Mouse (Mus musculus) MEL (cell line): ENCODE results near the gene Rfx4. TPM values are rescaled to one million over a fixed set of nuclear protein-coding genes. Genes with fewer than 3 reads are reported as not detected.

Experiments
- DNase-seq: peaks from one replicate; pipeline ENCODE4 v3.0.0; 2011; ENCODE audit warnings: low read depth, low spot score
- H3K27ac ChIP-seq: 2 replicates; pipeline ENCODE4 v1.5.1; 2012; ENCODE audit warnings: low read depth, mild to moderate bottlenecking, control low read depth, low read length, moderate library complexity; ENCODE audit not compliant: control insufficient read depth
- H3K27me3 ChIP-seq, 2 experiments: fragments of 150-350 bp in 1 of 2; sonication (generic) in 1 of 2; 2 replicates each; pipeline ENCODE4 v1.6.1; 2012; ENCODE audit warnings: low read length in 2 of 2, mild to moderate bottlenecking in 2 of 2, improper control_type of control experiment in 1 of 2, moderate library complexity in 1 of 2; ENCODE audit not compliant: insufficient read depth in 2 of 2, control insufficient read depth in 1 of 2
- H3K36me3 ChIP-seq, 2 experiments: 2 replicates each; pipeline ENCODE4 v1.6.1; 2012 to 2014; ENCODE audit warnings: low read length in 2 of 2, improper control_type of control experiment in 1 of 2, inconsistent platforms in 1 of 2, mild to moderate bottlenecking in 1 of 2; ENCODE audit not compliant: insufficient read depth in 2 of 2, control insufficient read depth in 1 of 2
- H3K4me1 ChIP-seq, 2 experiments: fragments of 150-350 bp in 1 of 2; sonication (generic) in 1 of 2; 2 replicates each; pipeline ENCODE4 v1.6.1; 2012; ENCODE audit warnings: low read length in 2 of 2, improper control_type of control experiment in 1 of 2, mild to moderate bottlenecking in 1 of 2; ENCODE audit not compliant: insufficient read depth in 2 of 2, control insufficient read depth in 1 of 2
- H3K4me3 ChIP-seq, 2 experiments: fragments of 150-350 bp in 1 of 2; sonication (generic) in 1 of 2; 2 replicates each; pipeline ENCODE4 v1.5.1; 2012; ENCODE audit warnings: low read depth in 2 of 2, low read length in 2 of 2, mild to moderate bottlenecking in 2 of 2, moderate library complexity in 2 of 2, control low read depth in 1 of 2, improper control_type of control experiment in 1 of 2; ENCODE audit not compliant: control insufficient read depth in 1 of 2, insufficient read depth in 1 of 2
- H3K79me2 ChIP-seq: 2 replicates; pipeline ENCODE4 v1.6.1; 2012; ENCODE audit warnings: mild to moderate bottlenecking, low read length, moderate library complexity; ENCODE audit not compliant: control insufficient read depth, poor library complexity, insufficient read depth
- H3K9ac ChIP-seq: 2 replicates; pipeline ENCODE4 v1.6.1; 2012; ENCODE audit warnings: low read depth, mild to moderate bottlenecking, control low read depth, low read length, moderate library complexity; ENCODE audit not compliant: control insufficient read depth, poor library complexity, severe bottlenecking
- H3K9me3 ChIP-seq: fragments of 150-350 bp; sonication (generic); replicated peaks from 2 replicates; pipeline ENCODE4 v1.6.1; 2012; ENCODE audit warnings: mild to moderate bottlenecking, low read length, improper control_type of control experiment, moderate library complexity; ENCODE audit not compliant: insufficient read depth
- CHD1 ChIP-seq: IDR thresholded peaks from 2 replicates; pipeline ENCODE4 v1.6.1; 2012; ENCODE audit warnings: low read depth, mild to moderate bottlenecking, inconsistent platforms, low read length, improper control_type of control experiment
- CHD2 ChIP-seq: IDR thresholded peaks from 2 replicates; pipeline ENCODE4 v1.6.1; 2011; ENCODE audit warnings: low read length, improper control_type of control experiment
- CTCF ChIP-seq, 3 experiments: IDR thresholded peaks in 2 of 3; conservative IDR thresholded peaks in 1 of 3; 2 replicates each; pipeline ENCODE4 v1.5.1; 2011 to 2012; ENCODE audit warnings: low read length in 3 of 3, low read depth in 2 of 3, mild to moderate bottlenecking in 2 of 3, improper control_type of control experiment in 1 of 3, inconsistent platforms in 1 of 3, mixed read lengths in 1 of 3, moderate library complexity in 1 of 3; ENCODE audit not compliant: control insufficient read depth in 1 of 3, insufficient read depth in 1 of 3, poor library complexity in 1 of 3, severe bottlenecking in 1 of 3
- ELF1 ChIP-seq: IDR thresholded peaks from 2 replicates; pipeline ENCODE4 v1.6.1; 2014; ENCODE audit warnings: low read depth, mild to moderate bottlenecking, inconsistent platforms, low read length, improper control_type of control experiment, moderate library complexity
- ETS1 ChIP-seq: IDR thresholded peaks from 2 replicates; pipeline ENCODE4 v1.6.1; 2012; ENCODE audit warnings: low read depth, mild to moderate bottlenecking, inconsistent platforms, low read length, improper control_type of control experiment, moderate library complexity
- GABPA ChIP-seq: IDR thresholded peaks from 2 replicates; pipeline ENCODE4 v1.6.1; 2012; ENCODE audit warnings: low read depth, mild to moderate bottlenecking, inconsistent platforms, low read length, improper control_type of control experiment, moderate library complexity
- GATA1 ChIP-seq: IDR thresholded peaks from 2 replicates; pipeline ENCODE4 v1.6.1; 2011; ENCODE audit warnings: low read depth, low read length, improper control_type of control experiment
- HCFC1 ChIP-seq: IDR thresholded peaks from 2 replicates; pipeline ENCODE4 v1.6.1; 2012; ENCODE audit warnings: low read depth, mild to moderate bottlenecking, inconsistent platforms, low read length, improper control_type of control experiment, moderate library complexity
- MAFK ChIP-seq: IDR thresholded peaks from 2 replicates; pipeline ENCODE4 v1.6.1; 2011; ENCODE audit warnings: low read depth, mild to moderate bottlenecking, low read length, improper control_type of control experiment, borderline replicate concordance
- MAX ChIP-seq: IDR thresholded peaks from 2 replicates; pipeline ENCODE4 v1.6.1; 2011; ENCODE audit warnings: low read length, improper control_type of control experiment
- MAZ ChIP-seq: IDR thresholded peaks from 2 replicates; pipeline ENCODE4 v1.6.1; 2012; ENCODE audit warnings: low read depth, mild to moderate bottlenecking, inconsistent platforms, low read length, improper control_type of control experiment
- MEF2A ChIP-seq: IDR thresholded peaks from 2 replicates; pipeline ENCODE4 v1.6.1; 2014; ENCODE audit warnings: low read depth, mild to moderate bottlenecking, inconsistent platforms, low read length, improper control_type of control experiment; ENCODE audit not compliant: poor library complexity, insufficient replicate concordance, severe bottlenecking; ENCODE audit errors: extremely low read depth
- MXI1 ChIP-seq: IDR thresholded peaks from 2 replicates; pipeline ENCODE4 v1.6.1; 2011; ENCODE audit warnings: mild to moderate bottlenecking, low read depth, low read length, improper control_type of control experiment
- MYB ChIP-seq: IDR thresholded peaks from 2 replicates; pipeline ENCODE4 v1.6.1; 2011; ENCODE audit warnings: mild to moderate bottlenecking, low read depth, low read length, improper control_type of control experiment
- MYC ChIP-seq: IDR thresholded peaks from 2 replicates; pipeline ENCODE4 v1.6.1; 2011; ENCODE audit warnings: low read depth, mild to moderate bottlenecking, low read length, improper control_type of control experiment, moderate library complexity
- POLR2A ChIP-seq, 2 experiments: IDR thresholded peaks; 2 replicates each; pipeline ENCODE4 v1.6.1; 2011 to 2012; ENCODE audit warnings: low read length in 2 of 2, mild to moderate bottlenecking in 2 of 2, control low read depth in 1 of 2, improper control_type of control experiment in 1 of 2, low read depth in 1 of 2, moderate library complexity in 1 of 2; ENCODE audit not compliant: control insufficient read depth in 1 of 2, insufficient read depth in 1 of 2, poor library complexity in 1 of 2
- POLR2AphosphoS5 ChIP-seq: IDR thresholded peaks from 2 replicates; pipeline ENCODE4 v1.6.1; 2012; ENCODE audit warnings: low read depth, borderline replicate concordance, mild to moderate bottlenecking, inconsistent platforms, low read length, moderate library complexity, mixed read lengths
- RAD21 ChIP-seq: IDR thresholded peaks from 2 replicates; pipeline ENCODE4 v1.6.1; 2011; ENCODE audit warnings: mild to moderate bottlenecking, low read depth, low read length, improper control_type of control experiment
- SIN3A ChIP-seq: IDR thresholded peaks from 2 replicates; pipeline ENCODE4 v1.6.1; 2012; ENCODE audit warnings: low read length, improper control_type of control experiment, inconsistent platforms
- TAL1 ChIP-seq: IDR thresholded peaks from 2 replicates; pipeline ENCODE4 v1.6.1; 2012; ENCODE audit warnings: mild to moderate bottlenecking, inconsistent platforms, low read length, moderate library complexity, mixed read lengths
- TCF12 ChIP-seq: IDR thresholded peaks from 2 replicates; pipeline ENCODE4 v1.6.1; 2014; ENCODE audit warnings: low read depth, mild to moderate bottlenecking, inconsistent platforms, low read length, improper control_type of control experiment, moderate library complexity
- USF2 ChIP-seq, 2 experiments: IDR thresholded peaks; 2 replicates each; pipeline ENCODE4 v1.6.1; 2011 to 2012; ENCODE audit warnings: improper control_type of control experiment in 2 of 2, low read length in 2 of 2, borderline replicate concordance in 1 of 2, inconsistent platforms in 1 of 2, low read depth in 1 of 2, mild to moderate bottlenecking in 1 of 2; ENCODE audit not compliant: insufficient read depth in 1 of 2
- ZC3H11A ChIP-seq: IDR thresholded peaks from 2 replicates; pipeline ENCODE4 v1.6.1; 2012; ENCODE audit warnings: low read depth, mild to moderate bottlenecking, inconsistent platforms, low read length, improper control_type of control experiment
- ZKSCAN1 ChIP-seq: IDR thresholded peaks from 2 replicates; pipeline ENCODE4 v1.6.1; 2012; ENCODE audit warnings: low read depth, mild to moderate bottlenecking, inconsistent platforms, low read length, improper control_type of control experiment, moderate library complexity
- ZMIZ1 ChIP-seq: IDR thresholded peaks from 2 replicates; pipeline ENCODE4 v1.6.1; 2012; ENCODE audit warnings: low read depth, mild to moderate bottlenecking, inconsistent platforms, low read length, improper control_type of control experiment, moderate library complexity
- ZNF384 ChIP-seq: IDR thresholded peaks from 2 replicates; pipeline ENCODE4 v1.6.1; 2012; ENCODE audit warnings: low read depth, mild to moderate bottlenecking, inconsistent platforms, low read length, improper control_type of control experiment
- polyA plus RNA-seq, 2 experiments: library from polyadenylated mRNA; stranded (reverse) in 1 of 2; unstranded in 1 of 2; fragments of >175 nt in 1 of 2; fragments of >200 nt in 1 of 2; gene quantifications; 2 replicates each; pipeline versions ENCODE4 v1.2.1 to v1.2.4; 2012; ENCODE audit warnings: low replicate concordance in 2 of 2, low read depth in 1 of 2; ENCODE audit not compliant: insufficient read length in 2 of 2, insufficient read depth in 1 of 2, missing spikeins in 1 of 2
- total RNA-seq: library from RNA; depleted of rRNA; stranded (reverse); fragments of 300-350 nt; gene quantifications from 2 replicates; pipeline ENCODE4 v1.2.3, GENCODE M21; 2012

Rfx4 gene
- total and polyA plus RNA-seq, 3 experiments, result not detected

GRCm38 (mm10) chr10:84710192-84710591, 45.7 kb upstream of the Rfx4 start:
- Histone ChIP-seq H3K36me3 (peaks cover 0 to 6% of the 10 kb centered on the region in 2 experiments; a peak in 1 of 4 replicates), H3K4me3 (no peak overlapping the region), H3K27ac (no peak overlapping the region), H3K4me1 (no peaks in the 10 kb centered on the region), H3K27me3 (no peaks in the 10 kb centered on the region), H3K9me3 (no peaks in the 10 kb centered on the region), H3K9ac (no peak overlapping the region), H3K79me2 (no peaks in the 10 kb centered on the region)
- TF ChIP-seq MEF2A (no peak), GATA1 (no peak), MYB (no peak), ELF1 (no peak), HCFC1 (no peak), CHD1 (no peak), MAFK (no peak), TAL1 (no peak), SIN3A (no peak), GABPA (no peak), MAZ (no peak), ZC3H11A (no peak), MXI1 (no peak), MAX (no peak), CTCF (IDR thresholded peaks at IDR 0.05 in 2 of 3, conservative IDR thresholded peaks at IDR 0.05 in 1 of 3; ENCODE audit: control insufficient read depth in 1 of 3, insufficient read depth in 1 of 3, low read depth in 2 of 3, low read length in 3 of 3, poor library complexity in 1 of 3, severe bottlenecking in 1 of 3) (no peak), TCF12 (no peak), ETS1 (no peak), USF2 (IDR thresholded peaks at IDR 0.05; ENCODE audit: borderline replicate concordance in 1 of 2, insufficient read depth in 1 of 2, low read depth in 1 of 2, low read length in 2 of 2) (no peak), CHD2 (no peak), ZMIZ1 (no peak)
- DNase-seq, result no peak

GRCm38 (mm10) chr10:84710827-84711226, 45.0 kb upstream of the Rfx4 start:
- Histone ChIP-seq H3K36me3 (peaks cover 0 to 6% of the 10 kb centered on the region in 2 experiments; a peak in 1 of 4 replicates), H3K9ac (no peak overlapping the region), H3K27ac (no peak overlapping the region), H3K4me3 (no peak overlapping the region), H3K79me2 (no peaks in the 10 kb centered on the region), H3K4me1 (no peaks in the 10 kb centered on the region), H3K27me3 (no peaks in the 10 kb centered on the region), H3K9me3 (no peaks in the 10 kb centered on the region)
- TF ChIP-seq MEF2A (no peak), MYC (no peak), MYB (no peak), ZKSCAN1 (no peak), ZMIZ1 (no peak), ZNF384 (no peak), POLR2AphosphoS5 (no peak), GABPA (no peak), RAD21 (no peak), MAFK (no peak), MAX (no peak), POLR2A (IDR thresholded peaks at IDR 0.05; ENCODE audit: control insufficient read depth in 1 of 2, insufficient read depth in 1 of 2, low read depth in 1 of 2, low read length in 2 of 2, poor library complexity in 1 of 2) (no peak)
- no peak for DNase-seq
